Mouse (Mus musculus): ENCODE results near the gene Ccdc78. TPM values are rescaled to one million over a fixed set of nuclear protein-coding genes. Genes with fewer than 3 reads are reported as not detected.

The Ccdc78 gene
- polyA plus RNA-seq, 1 experiment from 2014 or later = not detected

DNA sequence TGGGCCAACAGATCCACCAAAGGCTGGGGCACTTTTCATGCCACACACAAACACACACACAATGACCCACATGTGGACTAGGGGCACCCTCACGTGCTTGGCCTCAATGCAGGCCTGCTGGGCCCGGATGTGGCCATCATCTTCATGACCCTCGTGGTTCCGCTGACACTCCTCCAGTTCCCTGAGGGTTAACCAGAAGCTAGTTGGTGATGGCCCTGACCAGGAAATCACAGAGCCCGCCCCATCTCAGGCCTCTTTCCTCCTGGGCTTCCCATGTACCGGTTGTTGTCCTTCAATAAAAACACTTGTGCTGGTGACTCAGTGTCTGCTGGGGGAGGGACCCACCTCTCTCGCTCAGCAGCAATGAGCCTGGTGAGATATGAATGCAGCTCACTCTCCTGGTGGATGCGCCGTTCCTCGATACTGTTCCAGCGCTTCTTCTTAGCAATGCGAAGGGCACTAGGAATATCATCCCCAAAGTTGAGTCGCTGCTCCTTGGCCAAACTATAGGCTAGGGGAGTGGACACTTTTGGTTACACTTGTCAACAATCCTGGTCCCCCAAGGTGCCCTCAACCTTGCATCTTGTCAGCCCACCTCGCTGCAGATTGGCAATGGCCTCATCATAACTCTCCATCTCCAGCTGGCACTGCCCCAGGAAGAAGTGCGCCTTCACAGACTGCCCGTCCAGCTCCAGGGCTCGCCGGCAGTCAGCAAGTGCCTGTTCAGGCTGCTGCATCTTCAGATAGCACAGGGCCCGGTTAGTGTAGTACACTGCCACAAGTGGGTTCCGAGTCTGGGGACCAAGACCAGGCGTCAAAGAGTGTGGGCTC, 45.3 kb downstream of the Ccdc78 start:
- Histone ChIP-seq H3K27ac (replicated peaks in 1 of 2; ENCODE audit: control insufficient read depth in 1 of 2, insufficient read depth in 1 of 2, low read depth in 2 of 2, low read length in 2 of 2) (peak overlapping the region in 1 of 2 experiments; percentile 99; a peak in 2 of 4 replicates), H3K4me3 (ENCODE audit: control insufficient read depth in 1 of 2, insufficient read depth in 1 of 2, low read depth in 1 of 2, low read length in 2 of 2) (peak overlapping the region; percentile 57 to 74), H3K9ac (ENCODE audit: low read length) (peak overlapping the region; percentile 76), H3K9me3 (ENCODE audit: control insufficient read depth, low read length) (no peaks in the 10 kb centered on the region), H3K4me2 (ENCODE audit: low read length) (peak overlapping the region; percentile 91), H3K36me3 (ENCODE audit: control insufficient read depth, insufficient read depth, low read length) (peaks cover 56% of the 10 kb centered on the region), H3K4me1 (ENCODE audit: control insufficient read depth in 2 of 2, insufficient read depth in 2 of 2, low read length in 2 of 2) (peaks cover 29 to 57% of the 10 kb centered on the region in 2 experiments), H3K27me3 (ENCODE audit: control insufficient read depth, insufficient read depth, low read length) (no peaks in the 10 kb centered on the region)
- ATAC-seq (ENCODE audit: insufficient number of reproducible peaks, insufficient read depth, low FRiP score, low read depth) = no peak
- 45% methylated on average over 21 of the region's 21 CpGs for WGBS

DNA sequence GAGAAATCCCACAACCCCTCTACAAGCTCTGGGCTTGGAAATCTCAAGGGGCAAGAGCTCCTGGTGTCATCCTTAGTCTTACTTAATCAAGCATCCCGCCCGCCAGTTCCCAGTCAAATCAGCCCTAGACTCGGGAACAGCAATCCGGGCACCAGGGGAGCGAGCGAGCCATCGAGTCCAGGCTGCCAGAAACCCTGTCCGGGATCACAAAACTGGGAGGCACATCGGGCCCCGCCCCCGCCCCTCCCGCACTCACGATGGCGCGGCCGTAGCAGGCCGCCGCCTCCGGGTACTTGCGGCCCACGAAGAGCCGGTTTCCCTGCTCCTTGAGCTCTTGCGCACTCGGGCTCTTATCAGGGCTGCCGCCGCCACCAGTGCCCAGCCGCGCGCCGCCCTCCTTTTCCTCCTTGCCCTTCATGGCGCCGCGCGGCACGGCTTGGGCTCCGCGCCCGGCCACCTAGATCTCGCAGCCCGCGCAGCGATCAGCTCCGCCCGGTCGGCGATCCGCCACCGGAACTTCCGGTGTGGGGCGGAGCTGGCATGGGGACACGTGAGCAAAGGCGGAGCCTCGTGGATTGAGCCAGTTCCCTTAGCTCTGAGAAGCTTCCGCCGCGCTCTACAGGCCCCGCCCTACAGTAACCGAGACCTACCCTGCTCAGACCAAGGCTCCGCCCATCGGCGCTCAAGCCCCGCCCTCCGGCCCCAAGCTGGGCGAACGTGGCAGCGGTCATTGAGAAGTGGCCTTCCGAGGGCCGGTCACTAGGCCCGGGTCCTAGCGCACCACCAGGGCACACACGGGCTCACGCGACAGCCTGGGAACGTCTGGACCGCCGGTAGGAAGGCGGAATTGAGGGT, 46.3 kb downstream of the Ccdc78 start:
- Histone ChIP-seq H3K4me1 (ENCODE audit: control insufficient read depth in 2 of 2, insufficient read depth in 2 of 2, low read length in 2 of 2) (peaks cover 36 to 67% of the 10 kb centered on the region in 2 experiments), H3K27me3 (ENCODE audit: control insufficient read depth, insufficient read depth, low read length) (no peaks in the 10 kb centered on the region), H3K36me3 (ENCODE audit: control insufficient read depth, insufficient read depth, low read length) (peaks cover 51% of the 10 kb centered on the region), H3K9ac (ENCODE audit: low read length) (peak overlapping the region; percentile 85), H3K9me3 (ENCODE audit: control insufficient read depth, low read length) (no peaks in the 10 kb centered on the region), H3K4me2 (ENCODE audit: low read length) (peak overlapping the region; percentile 91), H3K27ac (replicated peaks in 1 of 2; ENCODE audit: control insufficient read depth in 1 of 2, insufficient read depth in 1 of 2, low read depth in 2 of 2, low read length in 2 of 2) (peak overlapping the region; percentile 97 to 99), H3K4me3 (ENCODE audit: control insufficient read depth in 1 of 2, insufficient read depth in 1 of 2, low read depth in 1 of 2, low read length in 2 of 2) (peak overlapping the region; percentile 57 to 74)
- peak; percentile 92 for ATAC-seq (ENCODE audit: insufficient number of reproducible peaks, insufficient read depth, low FRiP score, low read depth)
- whole genome bisulfite sequencing = under 1% methylated on average over 71 of the region's 77 CpGs

DNA sequence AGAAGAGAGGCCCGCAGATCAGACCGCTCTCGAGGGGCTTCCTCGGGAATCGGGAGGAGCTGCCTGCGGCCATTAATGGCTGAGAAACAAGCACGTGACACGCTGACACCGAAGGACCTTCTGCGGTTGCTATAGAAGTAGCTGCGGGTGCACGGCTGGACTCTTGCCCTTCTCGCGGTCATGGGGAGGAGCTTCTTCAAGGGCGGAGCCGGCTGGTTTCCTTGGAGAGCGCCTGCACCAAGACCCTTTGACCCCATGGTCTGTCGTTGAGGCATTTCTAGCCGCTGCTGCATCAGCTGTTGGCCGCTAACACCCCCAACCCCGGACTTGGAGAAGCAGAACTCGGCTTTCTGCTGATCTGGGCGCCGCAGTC, 46.9 kb downstream of the Ccdc78 start, which contains the start of gene Stub1:
Gene Stub1 (minus strand): TSS at position 114 of the 373 bp plus-strand sequence.
- Histone ChIP-seq H3K36me3 (ENCODE audit: control insufficient read depth, insufficient read depth, low read length) (peaks cover 51% of the 10 kb centered on the region), H3K4me2 (ENCODE audit: low read length) (peak within 1 kb of the TSS; percentile 91), H3K9ac (ENCODE audit: low read length) (peak within 1 kb of the TSS; percentile 85), H3K4me1 (ENCODE audit: control insufficient read depth in 2 of 2, insufficient read depth in 2 of 2, low read length in 2 of 2) (peaks cover 37 to 67% of the 10 kb centered on the region in 2 experiments), H3K27ac (replicated peaks in 1 of 2; ENCODE audit: control insufficient read depth in 1 of 2, insufficient read depth in 1 of 2, low read depth in 2 of 2, low read length in 2 of 2) (peak within 1 kb of the TSS; percentile 97 to 99), H3K27me3 (ENCODE audit: control insufficient read depth, insufficient read depth, low read length) (no peaks in the 10 kb centered on the region), H3K4me3 (ENCODE audit: control insufficient read depth in 1 of 2, insufficient read depth in 1 of 2, low read depth in 1 of 2, low read length in 2 of 2) (peak within 1 kb of the TSS; percentile 57 to 74), H3K9me3 (ENCODE audit: control insufficient read depth, low read length) (no peaks in the 10 kb centered on the region)
- peak; percentile 70 for ATAC-seq (ENCODE audit: insufficient number of reproducible peaks, insufficient read depth, low FRiP score, low read depth)
- 0% methylated on average over 24 of the region's 24 CpGs for WGBS

- Histone ChIP-seq H3K9me3 (ENCODE audit: control insufficient read depth, low read length) (no peaks in the 10 kb centered on the region), H3K4me1 (ENCODE audit: control insufficient read depth in 2 of 2, insufficient read depth in 2 of 2, low read length in 2 of 2) (peaks cover 32 to 63% of the 10 kb centered on the region in 2 experiments; a peak in 3 of 4 replicates), H3K27me3 (ENCODE audit: control insufficient read depth, insufficient read depth, low read length) (no peaks in the 10 kb centered on the region), H3K4me2 (ENCODE audit: low read length) (peak overlapping the region; percentile 91), H3K36me3 (ENCODE audit: control insufficient read depth, insufficient read depth, low read length) (peaks cover 59% of the 10 kb centered on the region), H3K9ac (ENCODE audit: low read length) (peak overlapping the region; percentile 85), H3K4me3 (ENCODE audit: control insufficient read depth in 1 of 2, insufficient read depth in 1 of 2, low read depth in 1 of 2, low read length in 2 of 2) (peak overlapping the region; percentile 57 to 70), H3K27ac (replicated peaks in 1 of 2; ENCODE audit: control insufficient read depth in 1 of 2, insufficient read depth in 1 of 2, low read depth in 2 of 2, low read length in 2 of 2) (peak overlapping the region; percentile 97 to 99)
- 25% methylated on average over 6 of the region's 6 CpGs for WGBS
- no peak for ATAC-seq (ENCODE audit: insufficient number of reproducible peaks, insufficient read depth, low FRiP score, low read depth)
Measured at GRCm38 (mm10) chr17:25833961-25834594, 47.7 kb downstream of the Ccdc78 start.

DNA sequence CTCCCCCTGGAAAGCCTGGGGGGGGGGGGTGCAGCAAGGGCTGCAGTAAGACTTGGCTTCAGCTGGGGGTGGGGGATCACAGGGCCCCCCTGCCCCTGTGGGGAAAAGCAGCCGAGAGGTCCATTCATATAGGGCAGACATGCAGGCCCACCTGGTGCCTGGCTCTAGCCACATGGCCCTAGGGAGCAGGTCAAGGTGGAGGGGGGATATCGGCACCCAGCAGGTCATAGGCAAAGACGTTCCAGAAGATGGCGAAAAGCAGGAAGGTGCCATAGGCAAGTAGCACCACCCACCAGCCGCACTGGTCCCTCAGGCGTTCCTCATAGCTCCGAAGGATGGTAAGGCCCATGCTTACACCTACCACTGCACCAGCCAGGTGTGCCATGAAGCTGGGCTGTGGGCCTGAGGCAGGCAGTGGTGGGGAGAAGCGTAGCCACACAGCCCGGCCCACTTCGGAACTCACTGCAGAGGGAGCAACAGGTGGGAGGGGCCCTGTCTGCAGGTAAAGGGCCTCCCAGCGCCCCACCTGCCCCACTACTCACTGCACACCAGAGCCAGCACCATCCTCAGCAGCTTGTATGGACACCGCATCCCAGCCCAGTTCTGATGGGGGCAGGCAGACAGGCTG, 48.3 kb downstream of the Ccdc78 start:
- ATAC-seq (ENCODE audit: insufficient number of reproducible peaks, insufficient read depth, low FRiP score, low read depth) = no peak
- H3K9me3 ChIP-seq (ENCODE audit: control insufficient read depth, low read length) = no peaks in the 10 kb centered on the region
- peaks cover 65% of the 10 kb centered on the region for H3K36me3 ChIP-seq (ENCODE audit: control insufficient read depth, insufficient read depth, low read length)
- H3K9ac ChIP-seq (ENCODE audit: low read length) = peak overlapping the region; percentile 85
- 86% methylated on average over 12 of the region's 12 CpGs for WGBS
- H3K4me3 ChIP-seq (ENCODE audit: control insufficient read depth in 1 of 2, insufficient read depth in 1 of 2, low read depth in 1 of 2, low read length in 2 of 2) = peak overlapping the region; percentile 57 to 70; a peak in 3 of 4 replicates
- peak overlapping the region in 1 of 2 experiments; percentile 99; a peak in 2 of 4 replicates for H3K27ac ChIP-seq (replicated peaks in 1 of 2; ENCODE audit: control insufficient read depth in 1 of 2, insufficient read depth in 1 of 2, low read depth in 2 of 2, low read length in 2 of 2)
- H3K4me1 ChIP-seq (ENCODE audit: control insufficient read depth in 2 of 2, insufficient read depth in 2 of 2, low read length in 2 of 2) = peaks cover 29 to 58% of the 10 kb centered on the region in 2 experiments; a peak in 3 of 4 replicates
- H3K4me2 ChIP-seq (ENCODE audit: low read length) = peak overlapping the region; percentile 91
- H3K27me3 ChIP-seq (ENCODE audit: control insufficient read depth, insufficient read depth, low read length) = no peaks in the 10 kb centered on the region

- ATAC-seq (ENCODE audit: insufficient number of reproducible peaks, insufficient read depth, low FRiP score, low read depth) = no peak
- 96% methylated on average over 7 of the region's 7 CpGs for WGBS
- no peak overlapping the region for H3K4me3 ChIP-seq (ENCODE audit: control insufficient read depth in 1 of 2, insufficient read depth in 1 of 2, low read depth in 1 of 2, low read length in 2 of 2)
- H3K27ac ChIP-seq (replicated peaks in 1 of 2; ENCODE audit: control insufficient read depth in 1 of 2, insufficient read depth in 1 of 2, low read depth in 2 of 2, low read length in 2 of 2) = no peak overlapping the region
- peaks cover 28 to 55% of the 10 kb centered on the region in 2 experiments; a peak in 3 of 4 replicates for H3K4me1 ChIP-seq (ENCODE audit: control insufficient read depth in 2 of 2, insufficient read depth in 2 of 2, low read length in 2 of 2)
- no peaks in the 10 kb centered on the region for H3K27me3 ChIP-seq (ENCODE audit: control insufficient read depth, insufficient read depth, low read length)
- H3K4me2 ChIP-seq (ENCODE audit: low read length) = peak overlapping the region; percentile 91; the same call in 1 of the 2 replicates
- peaks cover 65% of the 10 kb centered on the region for H3K36me3 ChIP-seq (ENCODE audit: control insufficient read depth, insufficient read depth, low read length)
- H3K9ac ChIP-seq (ENCODE audit: low read length) = peak overlapping the region; percentile 85
- H3K9me3 ChIP-seq (ENCODE audit: control insufficient read depth, low read length) = no peaks in the 10 kb centered on the region
Measured at GRCm38 (mm10) chr17:25835301-25835700, 48.9 kb downstream of the Ccdc78 start.
